20 mouse cellular contexts compared by ENCODE assay signal in genomic region chr11:94449239-94449638, GRCm38 (mm10). TPM values are rescaled to one million over a fixed set of nuclear protein-coding genes. Genes with fewer than 3 reads are reported as not detected.
DNase-seq lines count a peak whose midpoint lies in the region; ATAC-seq lines count a peak whose summit lies in the region.
"Had no signal": no experiment of that assay in that cellular context is flagged by ENCODE, and none has a peak within 500 bp of the region (broad histone marks: within the 10 kb centered on the region; RNA-seq: fewer than 3 reads in every experiment).

No protein-coding gene starts in this region.

- H3K36me3 ChIP-seq in embryonic facial prominence, embryonic 13.5 days, result peaks cover 62% of the 10 kb centered on the region
- peaks cover 44% of the 10 kb centered on the region for H3K36me3 ChIP-seq in embryonic facial prominence, embryonic 10.5 days (replicated peaks)
- 0 out of 2 replicates have a peak, but pooled peaks cover 4% of the 10 kb centered on the region for H3K36me3 ChIP-seq in neural tube, embryonic 13.5 days
- H3K36me3 ChIP-seq in hindbrain, embryonic 16.5 days (ENCODE audit: control insufficient read depth, insufficient read depth, low read length), result no peaks in the 10 kb centered on the region
- H3K36me3 ChIP-seq in neural tube, embryonic 14.5 days (ENCODE audit: control insufficient read depth, insufficient read depth, low read length), result no peaks in the 10 kb centered on the region

- no peak for ATAC-seq in embryonic facial prominence, embryonic 13.5 days (ENCODE audit: insufficient number of reproducible peaks, insufficient read depth, low FRiP score, low TSS enrichment, low read depth)
- no peak for ATAC-seq in neural tube, embryonic 13.5 days (ENCODE audit: low read depth)
- ATAC-seq in hindbrain, embryonic 16.5 days, result peak; percentile 48; the same call in 1 of the 2 replicates
- no peak for ATAC-seq in neural tube, embryonic 14.5 days (ENCODE audit: low read depth)
- no peak for ATAC-seq in monocyte, adult 5-6 weeks (replicated peaks; ENCODE audit: insufficient number of reproducible peaks, low FRiP score, low TSS enrichment, poor library complexity, severe bottlenecking)
- ATAC-seq: Patski had no signal

- WGBS in embryonic facial prominence, embryonic 13.5 days, result 40% methylated on average over 8 of the region's 8 CpGs
- 50% methylated on average over 8 of the region's 8 CpGs for WGBS in embryonic facial prominence, embryonic 10.5 days
- 33% methylated on average over 8 of the region's 8 CpGs for WGBS in neural tube, embryonic 13.5 days
- WGBS in hindbrain, embryonic 16.5 days, result 40% methylated on average over 8 of the region's 8 CpGs
- 35% methylated on average over 8 of the region's 8 CpGs for WGBS in neural tube, embryonic 14.5 days

- H3K27ac ChIP-seq in embryonic facial prominence, embryonic 13.5 days, result no peak overlapping the region
- H3K27ac ChIP-seq in embryonic facial prominence, embryonic 10.5 days (replicated peaks), result no peak overlapping the region
- H3K27ac ChIP-seq in neural tube, embryonic 13.5 days (replicated peaks), result peak overlapping the region; percentile 70
- H3K27ac ChIP-seq in hindbrain, embryonic 16.5 days (ENCODE audit: low read depth, low read length), result peak overlapping the region; percentile 30; the same call in 1 of the 2 replicates
- H3K27ac ChIP-seq in neural tube, embryonic 14.5 days (ENCODE audit: low read depth, low read length), result 0 out of 2 replicates have a peak overlapping the region, but pooled peaks have one; percentile 1

- 0 out of 2 replicates have a peak overlapping the region, but pooled peaks have one; percentile 32 for H3K9ac ChIP-seq in embryonic facial prominence, embryonic 13.5 days
- peak overlapping the region; percentile 3; the same call in 1 of the 2 replicates for H3K9ac ChIP-seq in neural tube, embryonic 13.5 days
- H3K9ac ChIP-seq in hindbrain, embryonic 16.5 days (ENCODE audit: low read depth, low read length), result no peak overlapping the region
- no peak overlapping the region for H3K9ac ChIP-seq in neural tube, embryonic 14.5 days (replicated peaks; ENCODE audit: low read depth, low read length)
- H3K9ac ChIP-seq: limb, embryonic 15.5 days had no signal

- H3K4me1 ChIP-seq in embryonic facial prominence, embryonic 13.5 days, result peaks cover 58% of the 10 kb centered on the region
- H3K4me1 ChIP-seq in embryonic facial prominence, embryonic 10.5 days, result peaks cover 46% of the 10 kb centered on the region
- peaks cover 55% of the 10 kb centered on the region for H3K4me1 ChIP-seq in neural tube, embryonic 13.5 days (replicated peaks)
- peaks cover 33% of the 10 kb centered on the region for H3K4me1 ChIP-seq in hindbrain, embryonic 16.5 days (ENCODE audit: control insufficient read depth, insufficient read depth, low read depth, low read length)
- H3K4me1 ChIP-seq in neural tube, embryonic 14.5 days (ENCODE audit: control insufficient read depth, insufficient read depth, low read length), result peaks cover 15% of the 10 kb centered on the region

- no peak overlapping the region for H3K4me2 ChIP-seq in embryonic facial prominence, embryonic 13.5 days
- H3K4me2 ChIP-seq in neural tube, embryonic 13.5 days, result no peak overlapping the region
- no peak overlapping the region for H3K4me2 ChIP-seq in hindbrain, embryonic 16.5 days (ENCODE audit: low read length)
- H3K4me2 ChIP-seq in neural tube, embryonic 14.5 days (ENCODE audit: low read depth, low read length), result no peak overlapping the region
- H3K4me2 ChIP-seq: limb, embryonic 15.5 days had no signal

- no peak overlapping the region for H3K4me3 ChIP-seq in embryonic facial prominence, embryonic 13.5 days
- no peak overlapping the region for H3K4me3 ChIP-seq in embryonic facial prominence, embryonic 10.5 days
- H3K4me3 ChIP-seq in neural tube, embryonic 13.5 days, result no peak overlapping the region
- H3K4me3 ChIP-seq in hindbrain, embryonic 16.5 days (ENCODE audit: low read length), result no peak overlapping the region
- no peak overlapping the region for H3K4me3 ChIP-seq in neural tube, embryonic 14.5 days (ENCODE audit: low read depth, low read length)
- H3K4me3 ChIP-seq: erythroblast, embryonic 14.5 days; limb, embryonic 15.5 days had no signal

- no peak for DNase-seq in embryonic facial prominence, embryonic 10.5 days (ENCODE audit: low spot score)
- no peak for DNase-seq in neural tube, embryonic 10.5 days (ENCODE audit: extremely low spot score, low spot score)
- DNase-seq in layer of hippocampus, adult 9-11 months, result no peak
- DNase-seq: cerebellum, adult 9-10 months; embryo, embryonic 11 days; kidney, adult 9 months; lung, adult 18-20 months; right cerebral cortex, adult 18-20 months; thymus, adult 18-20 months had no signal

- no peaks in the 10 kb centered on the region for H3K27me3 ChIP-seq in embryonic facial prominence, embryonic 13.5 days
- H3K27me3 ChIP-seq in embryonic facial prominence, embryonic 10.5 days (replicated peaks; ENCODE audit: low read depth, poor library complexity, severe bottlenecking), result peaks cover 20% of the 10 kb centered on the region
- no peaks in the 10 kb centered on the region for H3K27me3 ChIP-seq in neural tube, embryonic 13.5 days
- H3K27me3 ChIP-seq in hindbrain, embryonic 16.5 days (replicated peaks; ENCODE audit: control insufficient read depth, insufficient read depth, low read length), result no peaks in the 10 kb centered on the region
- H3K27me3 ChIP-seq in neural tube, embryonic 14.5 days (ENCODE audit: control insufficient read depth, insufficient read depth, low read length), result no peaks in the 10 kb centered on the region
- H3K27me3 ChIP-seq: limb, embryonic 15.5 days; Patski had no signal

- H3K9me3 ChIP-seq in embryonic facial prominence, embryonic 13.5 days, result no peaks in the 10 kb centered on the region
- H3K9me3 ChIP-seq in embryonic facial prominence, embryonic 10.5 days, result no peaks in the 10 kb centered on the region
- H3K9me3 ChIP-seq in neural tube, embryonic 13.5 days, result no peaks in the 10 kb centered on the region
- H3K9me3 ChIP-seq in hindbrain, embryonic 16.5 days (ENCODE audit: control insufficient read depth, low read length), result no peaks in the 10 kb centered on the region
- H3K9me3 ChIP-seq in neural tube, embryonic 14.5 days (ENCODE audit: control insufficient read depth, low read length), result no peaks in the 10 kb centered on the region
- H3K9me3 ChIP-seq: limb, embryonic 15.5 days had no signal

RNA-seq across cellular contexts. Expression of gene Cacna1g, which starts 24.8 kb away (rescaled TPM):
- polyA plus RNA-seq in embryonic facial prominence, embryonic 13.5 days (2015; fragmentation: Nextera tagmentation; extraction: Ambion mirVana), result 38.2 and 41.8 TPM in 2 replicates
- polyA plus RNA-seq in embryonic facial prominence, embryonic 10.5 days (2016; fragmentation: Nextera tagmentation; extraction: Ambion mirVana), result 6.5 and 13.5 TPM in 2 replicates
- polyA plus RNA-seq in neural tube, embryonic 13.5 days (2015; fragmentation: Nextera tagmentation; extraction: Ambion mirVana), result 8.9 and 9.3 TPM in 2 replicates
- polyA plus RNA-seq in hindbrain, embryonic 16.5 days (2015; fragmentation: Nextera tagmentation; extraction: Ambion mirVana), result 15.1 and 20.5 TPM in 2 replicates
- 14.3 and 22.5 TPM in 2 replicates for polyA plus RNA-seq in neural tube, embryonic 14.5 days (2014; fragmentation: Nextera tagmentation; extraction: Ambion mirVana)
- not detected in 3 replicates for total RNA-seq in monocyte, adult 5-6 weeks (2017)
- total RNA-seq: megakaryocyte progenitor cell, adult 5-6 weeks had no signal

RNA-seq across cellular contexts. Expression of gene Spata20, which starts 36.7 kb away (rescaled TPM):
- 0.25 and 0.99 TPM in 2 replicates for polyA plus RNA-seq in embryonic facial prominence, embryonic 13.5 days (2015; fragmentation: Nextera tagmentation; extraction: Ambion mirVana)
- polyA plus RNA-seq in embryonic facial prominence, embryonic 10.5 days (2016; fragmentation: Nextera tagmentation; extraction: Ambion mirVana), result not detected in 2 replicates
- polyA plus RNA-seq in neural tube, embryonic 13.5 days (2015; fragmentation: Nextera tagmentation; extraction: Ambion mirVana), result 0.28 TPM in 1 of 2 replicates, not detected in the other
- polyA plus RNA-seq in hindbrain, embryonic 16.5 days (2015; fragmentation: Nextera tagmentation; extraction: Ambion mirVana), result 0.64 and 0.81 TPM in 2 replicates
- 0.09 and 0.26 TPM in 2 replicates for polyA plus RNA-seq in neural tube, embryonic 14.5 days (2014; fragmentation: Nextera tagmentation; extraction: Ambion mirVana)
- total RNA-seq in monocyte, adult 5-6 weeks (2017), result 0.67 TPM in 1 of 3 replicates, not detected in the others
- total RNA-seq: gastrocnemius, adult 18-20 months; megakaryocyte progenitor cell, adult 5-6 weeks had no signal
- polyA plus RNA-seq: erythroblast, embryonic 14.5 days; neural tube, embryonic 11.5 days had no signal

RNA-seq across cellular contexts. Expression of gene Epn3, which starts 50.5 kb away (rescaled TPM):
- polyA plus RNA-seq in embryonic facial prominence, embryonic 13.5 days (2015; fragmentation: Nextera tagmentation; extraction: Ambion mirVana), result 4.2 and 4.9 TPM in 2 replicates
- 4.5 and 4.7 TPM in 2 replicates for polyA plus RNA-seq in embryonic facial prominence, embryonic 10.5 days (2016; fragmentation: Nextera tagmentation; extraction: Ambion mirVana)
- polyA plus RNA-seq in neural tube, embryonic 13.5 days (2015; fragmentation: Nextera tagmentation; extraction: Ambion mirVana), result 0.24 and 0.51 TPM in 2 replicates
- polyA plus RNA-seq in hindbrain, embryonic 16.5 days (2015; fragmentation: Nextera tagmentation; extraction: Ambion mirVana), result 2.8 and 3.0 TPM in 2 replicates
- 0.68 and 0.82 TPM in 2 replicates for polyA plus RNA-seq in neural tube, embryonic 14.5 days (2014; fragmentation: Nextera tagmentation; extraction: Ambion mirVana)
- total RNA-seq in monocyte, adult 5-6 weeks (2017), result not detected in 3 replicates
- total RNA-seq: gastrocnemius, adult 18-20 months; megakaryocyte progenitor cell, adult 5-6 weeks had no signal
- polyA plus RNA-seq: erythroblast, embryonic 14.5 days had no signal

RNA-seq across cellular contexts. Expression of gene Abcc3, which starts 56.4 kb away (rescaled TPM):
- polyA plus RNA-seq in embryonic facial prominence, embryonic 13.5 days (2015; fragmentation: Nextera tagmentation; extraction: Ambion mirVana), result 0.96 and 1.2 TPM in 2 replicates
- 0.23 and 0.24 TPM in 2 replicates for polyA plus RNA-seq in embryonic facial prominence, embryonic 10.5 days (2016; fragmentation: Nextera tagmentation; extraction: Ambion mirVana)
- polyA plus RNA-seq in neural tube, embryonic 13.5 days (2015; fragmentation: Nextera tagmentation; extraction: Ambion mirVana), result 0.68 and 1.0 TPM in 2 replicates
- polyA plus RNA-seq in hindbrain, embryonic 16.5 days (2015; fragmentation: Nextera tagmentation; extraction: Ambion mirVana), result 0.91 and 1.3 TPM in 2 replicates
- 0.81 and 1.4 TPM in 2 replicates for polyA plus RNA-seq in neural tube, embryonic 14.5 days (2014; fragmentation: Nextera tagmentation; extraction: Ambion mirVana)
- total RNA-seq in monocyte, adult 5-6 weeks (2017), result 0.39 to 1.8 TPM (median 0.64 TPM) in 3 replicates

Comparison
In these comparisons a context has a peak if more than half of its experiments do, and no peak if none do; other contexts are left out.
1. H3K9ac ChIP-seq: peak in embryonic facial prominence, embryonic 13.5 days (single experiment) and neural tube, embryonic 13.5 days (single experiment); none in hindbrain, embryonic 16.5 days (single experiment) and neural tube, embryonic 14.5 days (single experiment).
2. H3K27ac ChIP-seq: peak in neural tube, embryonic 13.5 days (single experiment), hindbrain, embryonic 16.5 days (single experiment) and neural tube, embryonic 14.5 days (single experiment); none in embryonic facial prominence, embryonic 13.5 days (single experiment) and embryonic facial prominence, embryonic 10.5 days (single experiment).